Mouse (Mus musculus) embryonic fibroblast, embryonic 13.5 days (primary cell): Measurements from ENCODE around the gene Klhdc8b.

Source experiments
- CTCF ChIP-seq: IDR thresholded peaks from 2 replicates; pipeline ENCODE4 v1.5.1; 2011; ENCODE audit warnings: mild to moderate bottlenecking, control low read depth, low read length, moderate library complexity, borderline replicate concordance; ENCODE audit not compliant: insufficient read depth
- POLR2A ChIP-seq: IDR thresholded peaks from 2 replicates; pipeline ENCODE4 v1.6.1; 2011; ENCODE audit warnings: low read depth, mild to moderate bottlenecking, control low read depth, low read length, moderate library complexity

GRCm38 (mm10) chr9:108479721-108480351 lies 18.5 kb upstream of the Klhdc8b start, which contains the start of gene Lamb2:
- TF ChIP-seq POLR2A (peak; percentile 98), CTCF (no peak)
